Mouse (Mus musculus) hindbrain, embryonic 12.5 days (tissue): ENCODE measurements at regions not wholly inside any gene's neighbourhood (a gene's known extent, or its start where the extent isn't known, plus 50 kb on each side); places are given as distances from the start of the nearest gene placed in this dataset.

ENCODE experiments used
- ATAC-seq: fragments of 200-750 bp; cut with Nextera tagmentation; 2 replicates; pipeline ENCODE4 v1.8.0; 2017; ENCODE audit warnings: moderate TSS enrichment; ENCODE audit not compliant: low FRiP score
- H3K27ac ChIP-seq: fragments of 300-500 bp; sonication (generic); 2 replicates; pipeline ENCODE4 v1.5.1; 2016; ENCODE audit warnings: mild to moderate bottlenecking
- H3K27me3 ChIP-seq: fragments of 300-500 bp; sonication (generic); 2 replicates; pipeline ENCODE4 v1.6.1; 2016; ENCODE audit warnings: mild to moderate bottlenecking
- H3K36me3 ChIP-seq: fragments of 300-500 bp; sonication (generic); 2 replicates; pipeline ENCODE4 v1.6.1; 2016; ENCODE audit warnings: mild to moderate bottlenecking
- H3K4me1 ChIP-seq: fragments of 300-500 bp; sonication (generic); 2 replicates; pipeline ENCODE4 v1.6.1; 2016
- H3K4me2 ChIP-seq: fragments of 300-500 bp; sonication (generic); replicated peaks from 2 replicates; pipeline ENCODE4 v1.6.1; 2016; ENCODE audit warnings: mild to moderate bottlenecking
- H3K4me3 ChIP-seq: fragments of 300-500 bp; sonication (generic); 2 replicates; pipeline ENCODE4 v1.5.1; 2016; ENCODE audit warnings: mild to moderate bottlenecking
- H3K9ac ChIP-seq: fragments of 300-500 bp; sonication (generic); 2 replicates; pipeline ENCODE4 v1.6.1; 2016; ENCODE audit warnings: mild to moderate bottlenecking, moderate library complexity
- H3K9me3 ChIP-seq: fragments of 300-500 bp; sonication (generic); replicated peaks from 2 replicates; pipeline ENCODE4 v1.6.1; 2016; ENCODE audit warnings: mild to moderate bottlenecking
- WGBS: fragments of 180-500 bp; shearing (Covaris S2); methylation state at CpG from one replicate; pipeline ENCODE4 v1.1.7; 2016; 5-methylcytosine and 5-hydroxymethylcytosine counted together

DNA sequence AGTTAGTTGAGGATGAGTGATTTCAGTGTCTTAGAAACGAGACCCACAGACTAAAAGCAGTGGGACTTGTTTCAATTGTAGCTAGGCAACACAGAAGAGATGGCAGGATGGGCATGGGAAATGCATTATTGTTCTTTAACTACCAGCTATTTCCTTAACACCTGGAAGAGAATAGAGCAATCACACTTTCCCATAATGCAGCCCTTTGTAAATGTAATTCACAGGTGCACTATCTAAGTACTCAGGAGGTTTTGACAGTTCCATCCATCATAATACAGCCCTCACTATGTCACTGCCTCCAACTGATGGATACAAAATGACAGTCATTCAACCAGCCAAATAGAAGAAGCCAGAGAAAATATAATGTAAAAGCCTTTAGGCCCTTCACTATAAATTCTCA, 697.3 kb downstream of the Prdm13 start:
- ATAC-seq = no peak
- 50% methylated on average over 1 of the region's 1 CpGs for WGBS
- no peak overlapping the region for H3K4me3 ChIP-seq

GRCm38 (mm10) chr4:20973428-20973827, 712.3 kb downstream of the Prdm13 start:
- H3K4me3 ChIP-seq = no peak overlapping the region
- 91% methylated on average over 1 of the region's 1 CpGs for WGBS
- no peaks in the 10 kb centered on the region for H3K36me3 ChIP-seq
- H3K4me2 ChIP-seq = no peak overlapping the region
- no peak overlapping the region for H3K9ac ChIP-seq
- no peak overlapping the region for H3K27ac ChIP-seq
- H3K27me3 ChIP-seq = no peaks in the 10 kb centered on the region
- H3K9me3 ChIP-seq = no peaks in the 10 kb centered on the region
- no peak for ATAC-seq
- H3K4me1 ChIP-seq = no peaks in the 10 kb centered on the region

More for the DNA sequence above, 697.3 kb downstream of the Prdm13 start:
- Histone ChIP-seq H3K27me3 (no peaks in the 10 kb centered on the region), H3K4me1 (no peaks in the 10 kb centered on the region), H3K9ac (no peak overlapping the region), H3K36me3 (no peaks in the 10 kb centered on the region), H3K27ac (no peak overlapping the region), H3K9me3 (no peaks in the 10 kb centered on the region), H3K4me2 (no peak overlapping the region)

- no peak for ATAC-seq
- no peak overlapping the region for H3K4me3 ChIP-seq
- no peak overlapping the region for H3K9ac ChIP-seq
- H3K4me1 ChIP-seq = no peaks in the 10 kb centered on the region
- no peaks in the 10 kb centered on the region for H3K36me3 ChIP-seq
- H3K27ac ChIP-seq = no peak overlapping the region
- 86% methylated on average over 7 of the region's 7 CpGs for WGBS
- no peak overlapping the region for H3K4me2 ChIP-seq
- no peaks in the 10 kb centered on the region for H3K9me3 ChIP-seq
- H3K27me3 ChIP-seq = no peaks in the 10 kb centered on the region
Measured at GRCm38 (mm10) chr4:20972136-20972875, 713.5 kb downstream of the Prdm13 start.

DNA sequence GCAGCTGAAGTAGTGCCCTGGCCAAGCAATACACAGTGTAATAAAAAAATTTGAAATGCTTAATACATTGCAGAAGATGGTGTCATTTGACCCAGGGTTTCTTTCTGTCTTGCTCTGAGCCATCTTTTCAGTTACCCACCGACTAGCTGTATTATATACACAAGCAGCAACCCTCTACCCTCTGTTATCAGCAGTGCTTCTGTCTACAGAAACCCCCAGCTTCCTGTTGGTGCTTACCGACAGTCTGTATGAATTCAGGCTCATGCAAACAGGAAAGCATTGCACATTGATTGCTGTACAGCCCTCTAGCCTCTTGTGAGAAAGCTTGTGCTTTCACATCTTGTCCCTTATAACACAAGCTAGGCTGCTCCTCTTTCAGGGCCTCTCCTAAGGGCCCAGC, 736.1 kb downstream of the Prdm13 start:
- H3K4me2 ChIP-seq = no peak overlapping the region
- no peaks in the 10 kb centered on the region for H3K9me3 ChIP-seq
- H3K4me1 ChIP-seq = no peaks in the 10 kb centered on the region
- H3K27me3 ChIP-seq = no peaks in the 10 kb centered on the region
- ATAC-seq = 0 out of 2 replicates have a peak, but pooled peaks have one; percentile 26
- 59% methylated on average over 2 of the region's 2 CpGs for WGBS
- no peak overlapping the region for H3K4me3 ChIP-seq
- H3K27ac ChIP-seq = no peak overlapping the region; the same call in 1 of the 2 replicates
- H3K9ac ChIP-seq = no peak overlapping the region
- H3K36me3 ChIP-seq = no peaks in the 10 kb centered on the region
